Mouse (Mus musculus): ENCODE data around the gene Eogt. TPM values are rescaled to one million over a fixed set of nuclear protein-coding genes. Genes with fewer than 3 reads are reported as not detected.

The Eogt gene
- polyA plus RNA-seq (2017; shearing (Covaris generic)): 17.8 TPM

DNA sequence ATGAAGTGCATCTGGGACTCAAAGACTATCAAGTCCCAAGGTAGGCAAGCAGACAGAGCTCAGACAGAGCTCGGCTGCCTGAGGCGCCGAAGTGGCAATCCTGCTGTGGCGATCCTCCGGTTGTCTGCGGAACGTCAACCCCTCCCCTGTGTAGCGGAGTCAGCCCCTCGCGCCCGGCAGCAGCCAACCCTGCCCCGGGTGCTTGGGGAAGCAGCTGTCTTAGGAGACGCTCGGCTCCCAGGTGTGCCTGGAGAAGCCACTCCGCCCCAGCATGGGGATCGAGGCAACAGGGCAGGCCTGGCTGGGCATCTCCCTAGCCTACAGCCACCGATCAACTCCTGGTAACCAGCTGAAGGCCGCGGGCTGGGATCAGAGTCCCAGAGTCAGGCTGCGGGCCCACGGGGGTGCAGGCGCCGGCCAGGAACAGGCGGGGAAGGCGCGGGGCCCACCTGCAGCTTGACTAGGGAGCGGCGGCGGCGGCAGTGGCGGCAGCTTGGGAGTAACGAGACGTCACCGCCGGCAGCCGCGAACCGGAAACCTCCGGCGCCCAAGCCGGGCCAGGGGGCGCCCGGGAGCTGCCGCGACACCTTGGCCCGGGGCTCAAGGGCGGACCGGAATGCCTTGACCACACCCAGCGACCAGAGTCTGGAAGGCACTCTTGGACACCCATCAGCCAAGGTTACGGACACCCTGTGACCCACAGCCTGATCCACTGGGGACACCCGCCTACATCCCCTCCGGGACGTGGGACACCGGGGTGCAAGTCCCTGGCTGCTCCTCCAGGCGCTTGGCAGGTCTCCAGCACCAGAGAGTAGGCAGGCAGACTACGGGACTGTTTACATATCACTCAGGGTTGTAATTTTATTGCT is at the start of gene Eogt:
TSS of gene Eogt (minus strand) at position 800 of the 869 bp plus-strand sequence.

DNA sequence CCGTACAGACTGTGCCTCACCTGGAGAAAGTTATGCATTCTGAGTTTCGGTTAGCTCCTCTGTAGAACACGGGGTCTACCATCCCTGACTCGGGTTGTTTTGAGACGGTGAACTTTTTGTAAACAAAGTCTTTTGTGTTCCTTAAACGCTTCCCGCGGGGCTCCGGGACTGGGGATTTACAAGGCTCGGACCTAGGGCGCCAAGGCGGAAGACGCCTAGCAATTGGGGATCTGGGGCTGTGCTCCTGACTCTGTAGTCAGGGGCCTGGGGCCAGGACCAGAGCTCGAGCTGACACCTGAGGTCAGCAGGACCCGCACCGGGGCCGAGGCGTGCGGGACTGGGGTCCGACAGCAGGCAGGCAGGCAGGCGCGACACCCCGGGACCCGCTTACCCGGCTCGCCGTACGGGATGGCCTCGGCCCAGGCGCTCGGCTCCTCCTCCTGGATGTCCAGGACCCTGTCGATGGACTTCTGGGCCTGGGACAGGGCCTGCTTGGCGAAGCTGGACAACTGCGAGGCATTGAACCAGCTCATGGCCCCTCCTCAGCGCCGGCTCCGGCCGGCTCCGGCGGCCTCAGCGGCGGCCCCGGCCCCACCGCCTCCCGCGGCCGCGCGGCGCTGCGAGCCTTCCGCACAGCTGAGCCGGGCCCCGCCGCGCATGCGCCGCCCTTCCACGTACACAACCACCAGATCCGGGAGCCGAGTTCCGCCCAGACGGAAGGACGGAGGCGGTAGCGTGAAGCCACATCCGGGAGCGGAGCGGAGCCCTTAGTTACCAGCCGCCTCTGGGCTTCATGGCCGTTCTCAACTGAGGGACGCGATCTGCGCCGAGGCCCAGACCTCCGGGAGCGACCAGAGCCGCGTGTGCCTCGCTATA is 29.7 kb upstream of the Eogt start, which contains the start of gene Tmf1:
TSS of gene Tmf1 (minus strand) at position 632 of the 876 bp plus-strand sequence.

DNA sequence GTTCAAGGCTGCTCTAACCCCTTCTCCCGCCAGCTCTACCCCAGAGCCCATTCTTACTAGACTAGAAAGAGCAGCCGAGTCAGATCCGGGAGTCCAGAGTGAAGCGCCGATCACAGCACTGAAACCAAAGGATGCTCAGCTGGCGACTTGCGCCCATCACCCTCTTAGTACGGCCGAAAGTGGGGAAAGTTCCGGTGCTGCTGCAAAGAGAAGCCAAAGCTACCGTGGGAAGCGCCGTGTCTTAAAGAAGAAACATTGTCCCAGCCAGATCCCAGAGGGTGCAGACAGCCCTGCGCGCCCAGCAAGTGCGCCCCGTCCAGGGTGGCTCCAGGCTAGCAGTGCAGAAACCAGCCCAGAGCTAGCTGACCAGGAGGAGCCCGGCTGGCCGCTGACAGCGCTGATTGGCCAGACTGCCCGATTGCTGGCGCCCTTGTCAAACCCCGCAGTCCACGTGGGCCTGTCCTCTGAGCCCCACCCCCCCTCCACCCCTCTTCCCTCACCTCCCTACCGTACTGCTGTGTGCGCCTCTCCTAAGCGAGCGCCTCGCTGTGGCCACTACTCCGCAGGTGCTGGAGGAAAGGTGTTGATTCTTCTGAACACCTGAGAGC is 88.8 kb downstream of the Eogt start, which contains the start of gene Fam19a4:
TSS of gene Fam19a4 (minus strand) at position 340 of the 608 bp plus-strand sequence.

Other genes with a start within 250 kb of the Eogt start
- gene Fam19a4, start 88.8 kb downstream of the Eogt start, polyA plus RNA-seq (2017; shearing (Covaris generic)): 0.10 TPM
- gene Tmf1, start 29.9 kb upstream of the Eogt start, polyA plus RNA-seq (2017; shearing (Covaris generic)): 43.6 TPM
- gene Uba3, start 56.5 kb upstream of the Eogt start, polyA plus RNA-seq (2017; shearing (Covaris generic)): 25.8 TPM
- 227 TPM for gene Arl6ip5, start 61.5 kb upstream of the Eogt start, polyA plus RNA-seq (2017; shearing (Covaris generic))
- not detected for gene Lmod3, start 103.6 kb upstream of the Eogt start, polyA plus RNA-seq (2017; shearing (Covaris generic))

Data from effector memory CD4-positive, alpha-beta T cell, adult 7 months (primary cell).